Mouse (Mus musculus) left cerebral cortex, adult 2 months (tissue): Measurements from ENCODE around the gene Pik3r2. TPM values are rescaled to one million over a fixed set of nuclear protein-coding genes. Genes with fewer than 3 reads are reported as not detected.

Experiments used
- DNase-seq, 2 experiments: peaks; one replicate each; pipeline ENCODE4 v3.0.0; 2021 to 2022; ENCODE audit warnings: low spot score in 2 of 2, mixed read lengths in 1 of 2; ENCODE audit errors: extremely low spot score in 1 of 2
- H3K27ac ChIP-seq: fragments of 200-600 bp; 2 replicates; pipeline ENCODE4 v1.8.1; 2022
- H3K4me3 ChIP-seq: fragments of 200-600 bp; 2 replicates; pipeline ENCODE4 v1.8.1; 2022
- CTCF ChIP-seq: fragments of 200-600 bp; IDR thresholded peaks from 2 replicates; pipeline ENCODE4 v1.8.1; 2022; ENCODE audit warnings: antibody characterized with exemption, mild to moderate bottlenecking, moderate library complexity
- intact Hi-C: fragments of 180-260 bp; cut with DNase I; formaldehyde crosslinking; loops from one replicate; pipeline ENCODE4 v1.15.1; 2025
- total RNA-seq, 2 experiments: library from RNA; stranded (reverse); gene quantifications; 2 replicates each; pipeline ENCODE4 v1.2.3; 2021

Pik3r2 gene
- total RNA-seq, 2 experiments from 2014 or later = 159 to 160 TPM

GRCm38 (mm10) chr8:70797081-70798070 is 20.9 kb upstream of the Pik3r2 start:
- DNase-seq = peak; percentile 83 to 88
- peak overlapping the region; percentile 88 for H3K27ac ChIP-seq
- TF ChIP-seq CTCF = no peak
- peak overlapping the region; percentile 67 for H3K4me3 ChIP-seq
- intact Hi-C loops = no loop called here

DNA sequence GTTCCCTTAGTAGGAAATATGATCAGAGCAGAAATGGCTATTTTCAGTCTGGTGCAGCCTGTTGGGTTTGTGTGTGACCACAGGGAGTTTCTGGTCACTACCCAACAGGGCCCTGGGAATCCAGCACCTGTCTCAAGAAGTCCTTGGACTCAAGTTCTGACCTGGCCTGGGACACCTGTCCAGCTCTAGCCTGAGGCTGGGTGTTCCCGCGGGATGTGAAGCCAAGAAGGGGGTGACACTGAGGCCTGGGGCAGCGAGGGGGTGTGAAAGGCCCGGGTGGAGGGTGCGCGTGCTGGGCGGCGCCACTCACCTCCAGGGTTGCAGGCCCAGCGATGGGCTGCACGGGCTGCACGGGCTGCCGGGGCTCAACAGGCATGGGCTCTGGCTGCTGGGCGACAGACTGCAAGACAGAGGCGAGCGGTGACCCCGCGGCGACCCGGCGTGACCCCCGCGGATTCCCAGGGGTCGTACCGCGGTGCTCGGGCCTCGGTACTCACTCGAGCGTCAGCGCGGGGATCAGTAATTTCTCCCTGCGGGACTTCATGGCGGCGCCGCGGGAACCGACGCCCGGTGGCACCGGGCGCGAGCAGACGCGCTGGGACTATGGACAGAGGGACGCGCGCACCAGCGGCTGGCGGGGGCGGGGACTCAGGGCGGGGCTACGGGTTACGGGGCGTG is 20.0 kb upstream of the Pik3r2 start:
- Histone ChIP-seq H3K27ac (peak overlapping the region; percentile 70), H3K4me3 (peak overlapping the region; percentile 67)
- intact Hi-C loops = no loop called here
- DNase-seq = peak in 1 of 2 experiments; percentile 50
- no peak for TF ChIP-seq CTCF

GRCm38 (mm10) chr8:70795370-70795769 is 18.9 kb upstream of the Pik3r2 start:
- intact Hi-C loops = no loop called here
- DNase-seq = no peak
- TF ChIP-seq CTCF = peak; percentile 36
- 0 out of 2 replicates have a peak overlapping the region, but pooled peaks have one; percentile 11 for H3K27ac ChIP-seq
- no peak overlapping the region for H3K4me3 ChIP-seq

DNA sequence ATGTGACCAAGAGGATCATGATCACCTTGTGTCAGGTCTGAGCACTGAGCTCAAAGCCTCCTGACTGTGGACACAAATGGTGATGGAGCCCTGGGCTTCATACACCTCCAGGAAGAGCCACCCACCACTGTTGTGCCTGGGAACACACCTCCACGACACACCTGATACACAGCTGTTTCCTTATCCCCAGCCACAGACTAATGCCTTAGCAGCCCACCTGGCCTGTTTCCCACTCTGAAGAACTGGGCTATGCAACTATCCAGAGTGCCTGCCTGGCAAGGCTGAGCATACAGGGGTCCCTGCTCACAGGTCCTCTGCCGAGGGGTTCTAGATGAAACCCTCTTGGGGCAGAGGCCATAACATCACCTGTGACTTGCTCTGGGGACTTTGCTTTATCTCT is 17.7 kb upstream of the Pik3r2 start:
- H3K27ac ChIP-seq = no peak overlapping the region; the same call in 1 of the 2 replicates
- no peak overlapping the region for H3K4me3 ChIP-seq
- no peak for TF ChIP-seq CTCF
- intact Hi-C loops = no loop called here
- no peak for DNase-seq

- Histone ChIP-seq H3K4me3 (peak overlapping the region; percentile 85), H3K27ac (peak overlapping the region; percentile 64)
- intact Hi-C loops = no loop called here
- peak in 1 of 2 experiments; percentile 70 for DNase-seq
- no peak for TF ChIP-seq CTCF
Measured at GRCm38 (mm10) chr8:70792700-70793099, 16.2 kb upstream of the Pik3r2 start.

GRCm38 (mm10) chr8:70791975-70792691 is 15.6 kb upstream of the Pik3r2 start:
- TF ChIP-seq CTCF = no peak; the same call in 1 of the 2 replicates
- Histone ChIP-seq H3K4me3 (peak overlapping the region; percentile 85), H3K27ac (peak overlapping the region; percentile 84)
- intact Hi-C loops = no loop called here
- peak; percentile 96 to 97 for DNase-seq

DNA sequence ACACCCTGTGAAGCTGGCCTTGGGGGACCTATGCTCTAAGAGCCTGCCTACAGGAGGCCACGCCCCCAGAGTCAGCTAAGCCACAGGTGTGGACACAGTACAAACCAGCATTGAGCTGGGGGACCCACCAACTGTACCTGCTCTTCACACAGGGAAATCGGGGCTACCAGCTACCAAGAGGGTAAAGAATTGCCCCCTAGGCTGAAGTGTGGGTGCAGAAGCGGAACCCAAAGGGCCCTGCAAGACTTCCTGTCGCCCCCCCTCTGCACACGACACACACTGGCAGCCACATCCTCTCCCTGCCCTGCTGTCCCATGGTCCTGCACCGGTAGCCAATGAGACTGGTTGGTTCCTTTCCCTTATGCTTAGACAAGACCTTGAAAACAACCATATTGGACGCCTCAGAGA is 14.8 kb upstream of the Pik3r2 start:
- H3K4me3 ChIP-seq = peak overlapping the region; percentile 85
- no peak for TF ChIP-seq CTCF
- DNase-seq = no peak
- intact Hi-C loops = no loop called here
- H3K27ac ChIP-seq = peak overlapping the region; percentile 84

DNA sequence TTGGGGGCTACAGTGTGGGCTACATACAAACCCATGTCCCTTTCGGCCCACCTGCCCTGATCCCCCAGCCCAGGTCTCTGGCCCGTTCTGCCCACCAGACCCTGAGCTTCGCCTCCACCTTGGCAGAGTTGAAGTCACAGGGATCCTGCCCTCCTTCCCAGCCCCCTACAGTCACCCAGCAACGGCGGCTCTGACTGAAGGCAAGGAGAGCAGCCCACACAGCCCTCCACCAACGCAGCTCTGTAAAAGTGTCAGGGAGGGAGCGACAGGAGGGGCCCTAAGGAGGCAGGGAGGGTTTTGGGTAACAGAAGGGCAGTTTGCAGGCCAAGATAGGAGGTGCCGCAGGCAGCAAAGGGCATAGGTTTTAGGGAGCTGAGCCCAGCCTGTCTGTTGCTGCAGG is 14.3 kb upstream of the Pik3r2 start:
- no peak for TF ChIP-seq CTCF
- intact Hi-C loops = no loop called here
- H3K27ac ChIP-seq = peak overlapping the region; percentile 84
- DNase-seq = peak in 1 of 2 experiments; percentile 69
- peak overlapping the region; percentile 85 for H3K4me3 ChIP-seq

DNA sequence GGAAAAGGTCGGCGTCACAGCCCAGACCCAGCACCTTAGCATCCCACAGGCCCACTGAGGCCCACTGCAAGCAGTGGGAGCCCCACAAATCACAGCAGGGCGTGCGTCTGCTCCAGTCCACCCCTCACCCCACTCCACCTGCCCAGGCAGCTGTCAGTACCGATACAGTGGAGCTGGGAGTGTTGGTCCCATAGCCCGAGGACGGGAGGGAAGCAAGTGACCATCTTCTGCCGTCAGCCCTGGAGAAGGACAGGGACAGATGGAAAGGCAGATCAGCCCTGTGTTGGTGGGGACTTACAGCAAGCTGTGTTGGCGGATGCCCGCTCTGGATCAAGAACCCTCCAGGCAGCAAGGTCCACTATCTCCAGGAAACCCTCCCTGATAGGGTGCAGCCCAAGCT is 12.5 kb upstream of the Pik3r2 start:
- intact Hi-C loops = no loop called here
- no peak for DNase-seq
- Histone ChIP-seq H3K4me3 (no peak overlapping the region), H3K27ac (peak overlapping the region; percentile 84; the same call in 1 of the 2 replicates)
- no peak for TF ChIP-seq CTCF

DNA sequence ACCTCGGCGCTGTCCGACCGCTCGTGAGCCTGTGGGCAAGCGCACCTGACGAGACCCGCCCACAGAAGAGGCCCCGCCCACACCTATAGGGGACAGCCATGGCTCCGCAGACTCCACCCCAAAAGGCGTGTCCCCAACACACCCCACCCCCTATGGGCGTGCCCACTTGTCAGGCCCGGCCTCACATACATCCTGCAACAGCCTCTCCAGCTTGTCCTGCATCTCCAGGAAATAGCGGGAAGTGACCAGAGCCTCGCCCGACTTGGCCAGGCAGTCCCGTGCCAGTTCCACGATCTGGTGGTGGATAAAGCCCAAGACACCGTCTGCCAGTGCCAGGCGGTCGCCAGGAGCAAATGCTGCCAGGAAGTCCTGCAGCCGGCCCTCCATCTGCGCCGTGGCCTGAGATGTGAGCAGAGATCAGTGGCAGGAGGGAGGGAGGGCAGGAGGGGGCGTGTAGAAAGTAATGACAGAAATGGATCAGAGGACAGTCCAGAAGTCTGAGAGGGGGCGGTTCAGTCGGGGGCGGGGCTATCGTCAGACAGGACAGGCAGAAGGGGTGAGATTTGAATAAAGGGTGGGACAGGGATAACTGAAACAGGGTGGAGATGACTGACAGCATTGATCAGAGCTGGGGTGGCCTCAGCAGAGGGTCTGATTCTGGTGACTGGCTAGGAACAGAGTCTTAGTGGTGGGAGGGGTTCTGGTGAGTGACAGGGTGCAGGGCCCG is 11.6 kb upstream of the Pik3r2 start:
- no peak for DNase-seq
- intact Hi-C loops = no loop called here
- TF ChIP-seq CTCF = no peak
- H3K27ac ChIP-seq = peak overlapping the region; percentile 32; the same call in 1 of the 2 replicates
- H3K4me3 ChIP-seq = no peak overlapping the region

DNA sequence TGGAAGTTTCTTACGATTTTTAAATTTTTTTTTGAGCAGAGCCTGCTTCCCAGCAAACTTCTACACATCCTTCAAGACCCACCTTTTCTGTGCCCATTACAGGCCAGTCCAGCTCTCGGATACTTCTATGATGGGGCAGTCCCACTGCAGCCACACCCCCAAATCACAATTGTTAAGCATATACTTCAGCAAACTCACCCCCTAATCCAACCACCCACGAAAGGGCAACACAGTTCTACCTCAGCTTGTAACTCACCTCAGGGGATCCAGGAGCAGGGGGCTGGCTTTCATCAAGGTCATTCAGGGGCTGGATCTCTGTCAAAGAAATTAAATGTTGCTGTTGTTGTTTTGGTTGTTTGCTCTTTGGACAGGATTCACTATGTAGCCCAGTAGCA is 10.5 kb upstream of the Pik3r2 start:
- TF ChIP-seq CTCF = no peak
- no peak overlapping the region for H3K27ac ChIP-seq
- no peak overlapping the region for H3K4me3 ChIP-seq
- DNase-seq = no peak
- intact Hi-C loops = no loop called here
